Mouse (Mus musculus) CH12.LX (cell line): Measurements from ENCODE around the gene Fhl2. TPM values are rescaled to one million over a fixed set of nuclear protein-coding genes. Genes with fewer than 3 reads are reported as not detected.

Experiments
- DNase-seq: peaks from one replicate; pipeline ENCODE4 v3.0.0-alpha.2; 2013; ENCODE audit errors: extremely low read depth
- H3K27ac ChIP-seq: 2 replicates; pipeline ENCODE4 v1.5.1; 2012; ENCODE audit warnings: low read depth, mild to moderate bottlenecking, control low read depth, moderate library complexity; ENCODE audit not compliant: insufficient read depth
- H3K27me3 ChIP-seq: replicated peaks from 2 replicates; pipeline ENCODE3; 2012; ENCODE audit warnings: inconsistent platforms
- H3K36me3 ChIP-seq, 2 experiments: replicated peaks in 1 of 2; 2 replicates each; pipeline versions ENCODE3 to v1.6.1; 2012; ENCODE audit warnings: inconsistent platforms in 1 of 2, low read length in 1 of 2, mild to moderate bottlenecking in 1 of 2, mixed read lengths in 1 of 2, moderate library complexity in 1 of 2; ENCODE audit not compliant: control insufficient read depth in 1 of 2, insufficient read depth in 1 of 2
- H3K4me1 ChIP-seq, 2 experiments: 2 replicates each; pipeline ENCODE4 v1.6.1; 2012; ENCODE audit warnings: inconsistent platforms in 1 of 2, moderate library complexity in 1 of 2; ENCODE audit not compliant: insufficient read depth in 2 of 2, control insufficient read depth in 1 of 2
- H3K4me2 ChIP-seq: 2 replicates; pipeline ENCODE4 v1.6.1; 2012; ENCODE audit warnings: low read depth, mild to moderate bottlenecking, control low read depth; ENCODE audit not compliant: poor library complexity, insufficient read depth, severe bottlenecking
- H3K4me3 ChIP-seq, 3 experiments: fragments of 150-350 bp in 1 of 3; sonication (generic) in 1 of 3; replicated peaks in 1 of 3; 2 replicates each; pipeline versions ENCODE3 to v1.5.1; 2011 to 2012; ENCODE audit warnings: low read depth in 2 of 3, low read length in 2 of 3, mild to moderate bottlenecking in 2 of 3, moderate library complexity in 2 of 3, control low read depth in 1 of 3, improper control_type of control experiment in 1 of 3, inconsistent platforms in 1 of 3, mixed read lengths in 1 of 3; ENCODE audit not compliant: poor library complexity in 1 of 3
- H3K79me2 ChIP-seq: replicated peaks from 2 replicates; pipeline ENCODE4 v1.6.1; 2012; ENCODE audit warnings: mild to moderate bottlenecking, moderate library complexity; ENCODE audit not compliant: control insufficient read depth, poor library complexity, insufficient read depth, severe bottlenecking; ENCODE audit errors: extremely low read depth
- H3K9ac ChIP-seq: 2 replicates; pipeline ENCODE4 v1.6.1; 2012; ENCODE audit warnings: low read depth, mild to moderate bottlenecking, control low read depth, moderate library complexity; ENCODE audit not compliant: insufficient read depth
- H3K9me3 ChIP-seq: replicated peaks from 2 replicates; pipeline ENCODE3; 2012; ENCODE audit warnings: low read length, inconsistent platforms, mixed read lengths
- CHD1 ChIP-seq: IDR thresholded peaks from 2 replicates; pipeline ENCODE4 v1.6.1; 2012; ENCODE audit warnings: low read depth, low read length, improper control_type of control experiment, inconsistent platforms
- CHD2 ChIP-seq: IDR thresholded peaks from 2 replicates; pipeline ENCODE4 v1.6.1; 2011; ENCODE audit warnings: low read length, improper control_type of control experiment
- CTCF ChIP-seq, 2 experiments: IDR thresholded peaks in 1 of 2; conservative IDR thresholded peaks in 1 of 2; 2 replicates each; pipeline ENCODE4 v1.5.1; 2011 to 2012; ENCODE audit warnings: low read depth in 2 of 2, low read length in 2 of 2, improper control_type of control experiment in 1 of 2, inconsistent platforms in 1 of 2, mild to moderate bottlenecking in 1 of 2, moderate library complexity in 1 of 2
- E2F4 ChIP-seq: IDR thresholded peaks from 2 replicates; pipeline ENCODE4 v1.6.1; 2011; ENCODE audit warnings: low read depth, low read length, improper control_type of control experiment; ENCODE audit not compliant: insufficient replicate concordance
- ELF1 ChIP-seq: IDR thresholded peaks from 2 replicates; pipeline ENCODE4 v1.6.1; 2014; ENCODE audit warnings: low read depth, mild to moderate bottlenecking, inconsistent platforms, low read length, improper control_type of control experiment
- EP300 ChIP-seq: IDR thresholded peaks from 2 replicates; pipeline ENCODE4 v1.6.1; 2011; ENCODE audit warnings: low read length, improper control_type of control experiment
- ETS1 ChIP-seq: conservative IDR thresholded peaks from 2 replicates; pipeline ENCODE4 v1.6.1; 2012; ENCODE audit warnings: low read depth, mild to moderate bottlenecking, inconsistent platforms, low read length, improper control_type of control experiment, moderate library complexity
- HCFC1 ChIP-seq: IDR thresholded peaks from 2 replicates; pipeline ENCODE4 v1.6.1; 2012; ENCODE audit warnings: low read depth, mild to moderate bottlenecking, inconsistent platforms, low read length, improper control_type of control experiment
- IRF4 ChIP-seq: IDR thresholded peaks from 2 replicates; pipeline ENCODE4 v1.6.1; 2014; ENCODE audit warnings: low read depth, mild to moderate bottlenecking, inconsistent platforms, low read length, improper control_type of control experiment
- JUND ChIP-seq: conservative IDR thresholded peaks from 2 replicates; pipeline ENCODE4 v1.6.1; 2011; ENCODE audit warnings: low read depth, low read length, improper control_type of control experiment
- KAT2A ChIP-seq: IDR thresholded peaks from 2 replicates; pipeline ENCODE4 v1.6.1; 2012; ENCODE audit warnings: low read length, improper control_type of control experiment, inconsistent platforms; ENCODE audit not compliant: insufficient replicate concordance
- MAFK ChIP-seq: IDR thresholded peaks from 2 replicates; pipeline ENCODE4 v1.6.1; 2011; ENCODE audit warnings: low read length, improper control_type of control experiment; ENCODE audit not compliant: insufficient replicate concordance
- MAX ChIP-seq: IDR thresholded peaks from 2 replicates; pipeline ENCODE4 v1.6.1; 2011; ENCODE audit warnings: low read length, improper control_type of control experiment
- MEF2A ChIP-seq: IDR thresholded peaks from 2 replicates; pipeline ENCODE4 v1.6.1; 2014; ENCODE audit warnings: low read depth, mild to moderate bottlenecking, inconsistent platforms, low read length, improper control_type of control experiment, borderline replicate concordance
- NELFE ChIP-seq: IDR thresholded peaks from 2 replicates; pipeline ENCODE4 v1.6.1; 2011; ENCODE audit warnings: low read depth, low read length, improper control_type of control experiment
- NRF1 ChIP-seq: IDR thresholded peaks from 2 replicates; pipeline ENCODE4 v1.6.1; 2014; ENCODE audit warnings: low read depth, mild to moderate bottlenecking, inconsistent platforms, low read length, improper control_type of control experiment, moderate library complexity
- POLR2A ChIP-seq: IDR thresholded peaks from 2 replicates; pipeline ENCODE4 v1.6.1; 2011; ENCODE audit warnings: low read depth, mild to moderate bottlenecking, improper control_type of control experiment, low read length
- POLR2AphosphoS2 ChIP-seq: IDR thresholded peaks from 2 replicates; pipeline ENCODE4 v1.6.1; 2011; ENCODE audit warnings: low read depth, low read length, improper control_type of control experiment
- TBP ChIP-seq: conservative IDR thresholded peaks from 2 replicates; pipeline ENCODE4 v1.6.1; 2011; ENCODE audit warnings: low read depth, low read length, improper control_type of control experiment
- TCF12 ChIP-seq: IDR thresholded peaks from 2 replicates; pipeline ENCODE4 v1.6.1; 2014; ENCODE audit warnings: low read depth, mild to moderate bottlenecking, inconsistent platforms, low read length, improper control_type of control experiment
- UBTF ChIP-seq: IDR thresholded peaks from 2 replicates; pipeline ENCODE4 v1.6.1; 2012; ENCODE audit warnings: low read depth, mild to moderate bottlenecking, inconsistent platforms, low read length, improper control_type of control experiment, moderate library complexity
- USF1 ChIP-seq: IDR thresholded peaks from 2 replicates; pipeline ENCODE4 v1.6.1; 2014; ENCODE audit warnings: low read depth, mild to moderate bottlenecking, inconsistent platforms, low read length, improper control_type of control experiment
- ZC3H11A ChIP-seq: IDR thresholded peaks from 2 replicates; pipeline ENCODE4 v1.6.1; 2012; ENCODE audit warnings: low read depth, mild to moderate bottlenecking, inconsistent platforms, low read length, improper control_type of control experiment
- ZKSCAN1 ChIP-seq: IDR thresholded peaks from 2 replicates; pipeline ENCODE4 v1.6.1; 2012; ENCODE audit warnings: low read depth, inconsistent platforms, low read length, improper control_type of control experiment, borderline replicate concordance
- ZMIZ1 ChIP-seq: IDR thresholded peaks from 2 replicates; pipeline ENCODE4 v1.6.1; 2012; ENCODE audit warnings: low read depth, mild to moderate bottlenecking, inconsistent platforms, low read length, improper control_type of control experiment
- ZNF384 ChIP-seq: IDR thresholded peaks from 2 replicates; pipeline ENCODE4 v1.6.1; 2012; ENCODE audit warnings: low read depth, low read length, improper control_type of control experiment, inconsistent platforms
- dilution Hi-C: fragments of 300-500 bp; cut with MboI; formaldehyde crosslinking; loops from 2 replicates; pipeline ENCODE4 v1.14.3; 2020; ENCODE audit warnings: low sequenced_read_pairs; ENCODE audit not compliant: extremely low pct_unique_long_range_greater_than_20kb, extremely low pct_ligation_motif_present
- in situ Hi-C: fragments of 300-500 bp; cut with MboI; formaldehyde crosslinking; loops from 3 replicates; pipeline ENCODE4 v1.14.3; 2019; ENCODE audit warnings: low sequenced_read_pairs, low pct_ligation_motif_present, low pct_unique_long_range_greater_than_20kb, mixed read lengths
- polyA plus RNA-seq: library from polyadenylated mRNA; unstranded; fragments of >175 nt; gene quantifications from 2 replicates; pipeline ENCODE4 v1.2.1, GENCODE M21; 2012; ENCODE audit warnings: low read depth; ENCODE audit not compliant: insufficient read length
- total RNA-seq, 2 experiments: library from RNA; depleted of rRNA; stranded (reverse); fragments of 300-350 nt in 1 of 2; fragments of >200 nt in 1 of 2; gene quantifications; 2 replicates each; pipeline ENCODE4 v1.2.3; 2012 to 2014

Gene Fhl2
- total and polyA plus RNA-seq, 3 experiments = 0.13 to 0.21 (median 0.14) TPM

- no peaks in the 10 kb centered on the region for H3K4me1 ChIP-seq
- no peak overlapping the region for H3K4me3 ChIP-seq
- in situ Hi-C loops (no loop called here), dilution Hi-C loops (no loop called here)
- no peak for DNase-seq
- H3K27me3 ChIP-seq = no peaks in the 10 kb centered on the region
- H3K4me2 ChIP-seq = no peak overlapping the region
- H3K27ac ChIP-seq = no peak overlapping the region
- H3K9ac ChIP-seq = no peak overlapping the region
- H3K36me3 ChIP-seq = peaks cover 3 to 15% of the 10 kb centered on the region in 2 experiments
- no peaks in the 10 kb centered on the region for H3K9me3 ChIP-seq
- no peak for TF ChIP-seq E2F4
- no peak for TF ChIP-seq POLR2AphosphoS2
- TF ChIP-seq NRF1 = no peak
- no peak for TF ChIP-seq UBTF
- no peak for TF ChIP-seq ETS1
- no peak for TF ChIP-seq TBP
- TF ChIP-seq ZMIZ1 = no peak
- no peak for TF ChIP-seq ZKSCAN1
- no peak for TF ChIP-seq MAFK
- TF ChIP-seq CHD1 = no peak
- no peak for TF ChIP-seq TCF12
- H3K79me2 ChIP-seq = no peaks in the 10 kb centered on the region; the same call in 1 of the 2 replicates
Observed at GRCm38 (mm10) chr1:43082946-43083345, 113.8 kb downstream of the Fhl2 start.

- no peak overlapping the region for H3K4me2 ChIP-seq
- no peak overlapping the region for H3K4me3 ChIP-seq
- no peaks in the 10 kb centered on the region for H3K9me3 ChIP-seq
- in situ Hi-C loops (no loop called here), dilution Hi-C loops (no loop called here)
- H3K27me3 ChIP-seq = no peaks in the 10 kb centered on the region
- H3K27ac ChIP-seq = no peak overlapping the region
- no peaks in the 10 kb centered on the region; the same call in 1 of the 2 replicates for H3K79me2 ChIP-seq
- H3K9ac ChIP-seq = no peak overlapping the region
- TF ChIP-seq CTCF (conservative IDR thresholded peaks at IDR 0.05 in 1 of 2, IDR thresholded peaks at IDR 0.05 in 1 of 2; ENCODE audit: low read depth in 2 of 2, low read length in 2 of 2) (no peak), ZKSCAN1 (no peak), POLR2AphosphoS2 (no peak), JUND (no peak)
- H3K36me3 ChIP-seq = peaks cover 15 to 41% of the 10 kb centered on the region in 2 experiments
- H3K4me1 ChIP-seq = no peaks in the 10 kb centered on the region
- no peak for DNase-seq
Observed at GRCm38 (mm10) chr1:43078124-43078523, 118.7 kb downstream of the Fhl2 start.

GRCm38 (mm10) chr1:43074791-43075190 is 122.0 kb downstream of the Fhl2 start:
- no peaks in the 10 kb centered on the region for H3K27me3 ChIP-seq
- dilution Hi-C loops (no loop called here), in situ Hi-C loops (no loop called here)
- no peaks in the 10 kb centered on the region for H3K9me3 ChIP-seq
- H3K4me1 ChIP-seq = peaks cover 0 to 3% of the 10 kb centered on the region in 2 experiments; a peak in 1 of 4 replicates
- H3K9ac ChIP-seq = no peak overlapping the region
- DNase-seq = no peak
- H3K79me2 ChIP-seq = no peaks in the 10 kb centered on the region
- no peak overlapping the region for H3K4me2 ChIP-seq
- no peak overlapping the region for H3K27ac ChIP-seq
- TF ChIP-seq IRF4 = no peak
- no peak for TF ChIP-seq MAX
- no peak for TF ChIP-seq TCF12
- no peak for TF ChIP-seq EP300
- no peak for TF ChIP-seq ZC3H11A
- no peak for TF ChIP-seq ELF1
- TF ChIP-seq POLR2A = no peak
- TF ChIP-seq UBTF = no peak
- no peak for TF ChIP-seq JUND
- TF ChIP-seq ZKSCAN1 = no peak
- no peak for TF ChIP-seq KAT2A
- TF ChIP-seq CHD2 = no peak
- TF ChIP-seq TBP = no peak
- TF ChIP-seq NELFE = no peak
- TF ChIP-seq POLR2AphosphoS2 = no peak
- TF ChIP-seq MEF2A = no peak
- no peak for TF ChIP-seq ZNF384
- no peak for TF ChIP-seq HCFC1
- TF ChIP-seq ETS1 = no peak
- no peak for TF ChIP-seq USF1
- peaks cover 23 to 66% of the 10 kb centered on the region in 2 experiments for H3K36me3 ChIP-seq
- no peak overlapping the region for H3K4me3 ChIP-seq
